Mouse (Mus musculus) bone marrow, adult 2 months (tissue): ENCODE measurements around the gene Wscd1.

Source experiments
- CTCF ChIP-seq: fragments of 200-500 bp; IDR thresholded peaks from 2 replicates; pipeline ENCODE4 v1.5.1; 2011; ENCODE audit warnings: low read length, control low read depth; ENCODE audit not compliant: control insufficient read depth, insufficient read depth
- POLR2A ChIP-seq: fragments of 200-500 bp; IDR thresholded peaks from 2 replicates; pipeline ENCODE4 v1.6.1; 2011; ENCODE audit warnings: low read depth, mild to moderate bottlenecking, control low read depth, low read length, borderline replicate concordance; ENCODE audit not compliant: control insufficient read depth

DNA sequence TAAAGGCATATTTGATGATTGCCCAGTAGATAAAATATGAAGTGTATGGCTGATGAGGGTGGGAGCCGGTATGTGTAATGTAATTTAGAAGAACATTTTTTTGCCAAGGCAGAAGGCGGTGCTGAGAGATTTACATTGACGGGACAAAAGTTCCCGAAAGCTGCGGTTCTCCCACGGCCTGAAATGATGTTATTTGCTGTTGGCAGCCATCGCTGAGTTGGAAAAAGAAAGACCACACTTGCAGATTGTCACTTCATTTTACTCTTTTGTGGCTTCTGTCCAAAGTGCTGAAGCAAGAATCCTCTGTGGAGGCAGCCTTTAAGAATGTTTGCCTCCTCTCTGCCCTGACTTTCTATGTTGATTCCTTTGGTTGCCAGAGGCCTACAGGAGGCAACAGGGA is 63.2 kb downstream of the Wscd1 start:
- TF ChIP-seq CTCF (no peak), POLR2A (no peak)
